Mouse (Mus musculus): ENCODE results near the gene St5. TPM values are rescaled to one million over a fixed set of nuclear protein-coding genes. Genes with fewer than 3 reads are reported as not detected.

Gene St5
- polyA plus RNA-seq, 1 experiment, result 44.8 TPM

DNA sequence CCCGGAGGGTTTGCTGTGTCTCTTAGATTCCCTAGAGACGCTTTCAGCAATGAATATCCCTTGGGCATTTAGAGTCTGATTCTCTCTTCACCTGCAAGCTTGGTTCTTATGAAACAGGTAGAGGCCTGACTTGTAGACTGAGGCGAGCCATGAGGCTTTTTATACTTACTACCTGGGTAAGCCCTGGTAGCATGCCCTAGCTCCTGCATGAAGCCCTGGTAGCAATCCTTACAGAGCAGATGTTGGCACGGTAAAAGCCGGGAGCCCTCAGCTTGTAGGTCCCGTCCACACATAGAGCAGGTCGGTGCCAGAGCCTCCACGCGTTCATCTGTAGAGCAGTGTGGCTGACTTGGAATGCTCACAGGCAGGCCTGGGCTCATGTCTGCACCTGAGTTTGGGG lies 195.8 kb downstream of the St5 start:
- TF ChIP-seq CTCF (IDR thresholded peaks at IDR 0.05; ENCODE audit: borderline replicate concordance, insufficient read depth, low read depth, low read length) (no peak), POLR2A (IDR thresholded peaks at IDR 0.05; ENCODE audit: borderline replicate concordance, insufficient read depth, low read length) (no peak)
- no peak for DNase-seq
- Histone ChIP-seq H3K4me1 (ENCODE audit: control insufficient read depth, insufficient read depth, low read length) (no peaks in the 10 kb centered on the region; the same call in 1 of the 2 replicates), H3K27ac (ENCODE audit: insufficient read depth, low read length) (no peak overlapping the region), H3K27me3 (ENCODE audit: control insufficient read depth, insufficient read depth, low read length) (no peaks in the 10 kb centered on the region), H3K4me3 (replicated peaks; ENCODE audit: insufficient read depth, low read depth, low read length) (no peak overlapping the region)
- 44% methylated on average over 9 of the region's 9 CpGs for WGBS

DNA sequence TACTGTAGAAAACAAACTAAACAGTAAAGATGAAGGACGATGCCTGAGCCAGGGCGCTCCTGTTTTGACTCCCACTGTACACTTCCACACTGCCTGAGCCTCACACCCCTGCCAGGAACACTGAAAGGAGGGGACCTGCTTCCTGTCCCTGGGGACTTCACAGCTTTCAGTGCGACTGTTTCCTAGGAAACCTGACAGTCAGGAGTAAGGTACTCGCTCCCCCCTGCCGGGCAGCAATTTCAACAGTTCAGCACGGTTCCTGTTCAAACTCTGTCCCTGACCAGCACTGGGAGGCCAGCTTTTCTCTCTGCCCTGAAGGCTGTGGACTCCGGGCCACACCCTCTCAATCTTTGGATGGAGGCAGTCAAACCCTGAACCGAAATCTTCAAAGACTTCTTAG lies 196.3 kb downstream of the St5 start:
- H3K4me3 ChIP-seq (replicated peaks; ENCODE audit: insufficient read depth, low read depth, low read length), result no peak overlapping the region
- 18% methylated on average over 8 of the region's 8 CpGs for WGBS
- no peaks in the 10 kb centered on the region for H3K27me3 ChIP-seq (ENCODE audit: control insufficient read depth, insufficient read depth, low read length)
- TF ChIP-seq POLR2A (IDR thresholded peaks at IDR 0.05; ENCODE audit: borderline replicate concordance, insufficient read depth, low read length) (no peak), CTCF (IDR thresholded peaks at IDR 0.05; ENCODE audit: borderline replicate concordance, insufficient read depth, low read depth, low read length) (no peak)
- DNase-seq, result no peak
- no peaks in the 10 kb centered on the region; the same call in 1 of the 2 replicates for H3K4me1 ChIP-seq (ENCODE audit: control insufficient read depth, insufficient read depth, low read length)
- no peak overlapping the region for H3K27ac ChIP-seq (ENCODE audit: insufficient read depth, low read length)

DNA sequence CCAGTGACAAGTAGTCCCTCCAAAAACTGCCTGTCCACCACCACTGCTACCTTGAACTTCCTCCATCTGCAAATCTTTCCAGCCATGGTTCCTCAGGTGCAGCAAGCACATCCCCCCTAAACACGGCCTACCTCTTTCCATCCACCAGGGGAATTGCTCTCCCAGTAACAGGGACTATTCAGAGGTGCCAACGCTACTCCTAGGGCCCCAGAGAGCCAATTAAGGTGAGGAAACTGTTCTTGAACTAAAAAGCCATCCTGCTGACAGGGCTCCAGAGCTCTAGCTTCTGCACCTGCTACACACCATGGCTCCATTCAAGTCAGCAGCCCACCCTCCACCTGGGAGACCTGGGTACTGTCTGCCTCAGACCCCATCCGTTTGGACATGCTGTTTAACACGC lies 205.9 kb downstream of the St5 start:
- H3K27me3 ChIP-seq (ENCODE audit: control insufficient read depth, insufficient read depth, low read length), result no peaks in the 10 kb centered on the region
- TF ChIP-seq CTCF (IDR thresholded peaks at IDR 0.05; ENCODE audit: borderline replicate concordance, insufficient read depth, low read depth, low read length) (no peak), POLR2A (IDR thresholded peaks at IDR 0.05; ENCODE audit: borderline replicate concordance, insufficient read depth, low read length) (no peak)
- 0 out of 2 replicates have a peak, but pooled peaks cover 2% of the 10 kb centered on the region for H3K4me1 ChIP-seq (ENCODE audit: control insufficient read depth, insufficient read depth, low read length)
- 62% methylated on average over 4 of the region's 4 CpGs for WGBS
- no peak overlapping the region for H3K27ac ChIP-seq (ENCODE audit: insufficient read depth, low read length)
- DNase-seq, result no peak
- H3K4me3 ChIP-seq (replicated peaks; ENCODE audit: insufficient read depth, low read depth, low read length), result no peak overlapping the region

DNA sequence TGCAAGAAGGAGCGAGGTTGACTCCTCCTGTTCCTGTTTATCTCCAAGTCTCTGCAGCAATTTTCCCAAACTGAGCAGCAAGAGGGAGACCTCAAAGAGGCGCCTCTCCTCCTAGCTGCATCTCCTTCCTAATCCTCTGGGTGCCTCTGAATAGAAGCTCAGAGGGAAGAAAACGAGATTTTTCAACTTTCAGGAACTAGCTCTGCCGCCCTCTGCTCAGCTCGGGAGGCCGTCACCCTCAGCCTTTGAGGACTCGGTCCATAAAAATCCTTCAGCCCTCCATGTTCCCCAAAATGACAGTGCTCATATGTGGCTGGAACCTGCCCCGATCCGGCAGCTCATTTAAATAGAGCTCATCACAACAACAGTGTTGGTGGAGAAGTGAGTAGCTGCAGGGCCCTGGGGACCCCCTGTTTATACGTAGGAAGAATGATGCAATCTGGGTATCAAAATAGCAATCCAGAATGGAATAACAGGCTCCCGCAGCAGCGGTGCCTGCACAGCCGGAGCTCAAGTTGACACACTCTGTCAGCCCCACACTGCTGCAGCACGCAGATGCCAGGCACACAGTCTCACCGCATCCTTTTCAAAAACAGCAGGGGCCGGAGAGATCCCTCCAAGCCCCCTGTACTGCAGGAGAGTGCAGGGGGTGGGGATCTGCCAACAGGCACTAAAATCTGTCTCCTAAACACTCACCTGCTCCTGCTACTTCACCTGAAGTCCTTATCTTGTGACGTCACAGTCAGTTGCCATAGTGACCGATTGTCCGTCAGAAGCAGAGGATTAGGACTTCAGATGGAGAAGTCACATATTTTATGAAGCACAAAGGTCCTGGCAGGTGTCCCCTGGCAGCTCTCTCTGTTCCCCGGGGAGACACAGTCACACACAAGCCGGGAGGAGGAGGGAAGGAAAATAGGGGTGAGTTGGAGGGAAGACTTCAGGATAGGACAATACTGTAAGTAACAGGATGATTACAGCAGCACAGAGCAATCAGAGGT lies 209.8 kb downstream of the St5 start:
- 7% methylated on average over 21 of the region's 21 CpGs for WGBS
- peak overlapping the region; percentile 66 for H3K4me3 ChIP-seq (replicated peaks; ENCODE audit: insufficient read depth, low read depth, low read length)
- peak; percentile 74 to 77 for DNase-seq
- 0 out of 2 replicates have a peak, but pooled peaks have one; percentile 3 for TF ChIP-seq CTCF (IDR thresholded peaks at IDR 0.05; ENCODE audit: borderline replicate concordance, insufficient read depth, low read depth, low read length)
- TF ChIP-seq POLR2A (IDR thresholded peaks at IDR 0.05; ENCODE audit: borderline replicate concordance, insufficient read depth, low read length), result no peak; the same call in 1 of the 2 replicates
- peaks cover 6% of the 10 kb centered on the region; the same call in 1 of the 2 replicates for H3K4me1 ChIP-seq (ENCODE audit: control insufficient read depth, insufficient read depth, low read length)
- H3K27ac ChIP-seq (ENCODE audit: insufficient read depth, low read length), result peak overlapping the region; percentile 38
- H3K27me3 ChIP-seq (ENCODE audit: control insufficient read depth, insufficient read depth, low read length), result no peaks in the 10 kb centered on the region

DNA sequence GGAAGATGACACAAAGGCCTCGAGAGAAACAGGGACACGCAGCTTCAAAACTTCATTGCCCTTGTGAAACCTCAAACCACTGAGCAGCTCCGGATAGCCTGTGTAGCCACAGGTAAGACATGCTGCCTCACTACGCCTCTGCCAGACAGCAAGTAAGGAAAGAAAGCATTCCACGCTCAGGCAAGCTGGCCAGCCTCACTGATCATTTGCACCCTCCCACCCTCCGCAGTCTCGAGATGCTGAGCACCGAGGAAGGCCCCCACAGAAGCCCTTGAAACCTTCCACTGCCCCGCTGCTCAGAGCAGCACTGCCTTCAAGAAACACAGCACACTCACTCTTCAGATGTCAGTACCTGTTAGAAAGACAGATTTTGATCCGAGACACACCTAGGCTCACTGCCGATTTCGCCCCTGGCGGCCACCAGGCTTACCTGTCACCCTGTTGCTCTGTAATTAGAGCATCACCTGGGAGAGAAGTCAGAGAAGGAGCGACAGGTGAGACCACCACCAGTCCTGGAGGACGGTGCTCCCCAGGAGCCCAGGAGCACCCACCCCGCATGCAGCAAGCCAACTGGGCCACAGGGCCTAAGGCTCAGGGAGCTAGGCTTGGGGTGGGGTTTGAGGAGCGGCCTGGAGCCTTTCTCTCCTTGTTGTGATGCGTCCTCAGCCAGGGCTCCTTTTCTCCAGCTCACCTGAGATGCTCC lies 210.6 kb downstream of the St5 start:
- peak overlapping the region; percentile 66 for H3K4me3 ChIP-seq (replicated peaks; ENCODE audit: insufficient read depth, low read depth, low read length)
- no peaks in the 10 kb centered on the region for H3K27me3 ChIP-seq (ENCODE audit: control insufficient read depth, insufficient read depth, low read length)
- H3K4me1 ChIP-seq (ENCODE audit: control insufficient read depth, insufficient read depth, low read length), result peaks cover 6% of the 10 kb centered on the region; the same call in 1 of the 2 replicates
- WGBS, result 69% methylated on average over 18 of the region's 18 CpGs
- TF ChIP-seq CTCF (IDR thresholded peaks at IDR 0.05; ENCODE audit: borderline replicate concordance, insufficient read depth, low read depth, low read length), result no peak
- peak overlapping the region; percentile 38 for H3K27ac ChIP-seq (ENCODE audit: insufficient read depth, low read length)
- peak; percentile 26 to 54 for DNase-seq

DNA sequence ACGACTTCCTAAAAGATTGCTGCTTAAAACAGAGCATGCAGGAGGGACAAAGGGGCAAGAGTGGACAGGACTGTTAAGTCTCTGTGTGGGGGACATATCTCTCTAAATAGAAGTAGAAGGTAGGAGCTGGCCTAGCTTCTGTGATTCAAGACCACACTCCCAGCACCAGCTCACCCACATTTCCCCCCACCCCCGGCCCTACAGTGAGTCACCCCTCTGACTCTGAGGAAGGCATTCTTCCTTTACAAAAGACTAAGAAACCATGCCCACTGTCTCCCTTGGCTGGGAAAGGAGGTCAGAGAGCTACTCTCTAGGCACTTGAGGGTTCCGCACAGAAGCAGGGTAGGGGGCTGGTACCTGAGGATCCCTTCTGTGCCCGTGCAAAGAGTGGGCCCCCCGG lies 219.2 kb downstream of the St5 start:
- Histone ChIP-seq H3K4me3 (replicated peaks; ENCODE audit: insufficient read depth, low read depth, low read length) (no peak overlapping the region), H3K4me1 (ENCODE audit: control insufficient read depth, insufficient read depth, low read length) (no peaks in the 10 kb centered on the region), H3K27me3 (ENCODE audit: control insufficient read depth, insufficient read depth, low read length) (no peaks in the 10 kb centered on the region), H3K27ac (ENCODE audit: insufficient read depth, low read length) (no peak overlapping the region)
- WGBS, result 65% methylated on average over 5 of the region's 5 CpGs
- no peak for DNase-seq
- TF ChIP-seq POLR2A (IDR thresholded peaks at IDR 0.05; ENCODE audit: borderline replicate concordance, insufficient read depth, low read length), result no peak
- TF ChIP-seq CTCF (IDR thresholded peaks at IDR 0.05; ENCODE audit: borderline replicate concordance, insufficient read depth, low read depth, low read length), result no peak

DNA sequence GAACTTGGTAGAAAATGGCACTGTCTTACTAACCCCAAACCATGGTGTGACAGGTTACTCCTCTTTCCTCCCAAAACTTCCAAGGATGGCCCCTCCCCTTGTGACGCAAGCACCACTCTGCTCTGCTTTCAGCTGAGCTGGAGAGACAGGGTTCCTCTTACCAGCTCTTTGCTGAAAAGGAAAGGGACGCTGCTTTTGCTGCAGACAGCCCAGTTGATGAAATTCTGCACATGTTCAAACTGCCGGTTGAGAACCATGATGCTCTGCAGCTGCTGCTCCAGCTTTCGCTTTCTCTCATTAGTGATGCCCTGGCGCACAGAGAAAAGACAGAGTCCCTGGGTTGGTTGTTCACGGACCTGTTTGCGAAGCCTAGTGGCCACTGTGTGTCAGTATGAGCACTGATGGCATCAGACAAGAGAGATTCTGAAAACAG lies 222.6 kb downstream of the St5 start:
- Histone ChIP-seq H3K4me1 (ENCODE audit: control insufficient read depth, insufficient read depth, low read length) (no peaks in the 10 kb centered on the region), H3K27ac (ENCODE audit: insufficient read depth, low read length) (no peak overlapping the region), H3K27me3 (ENCODE audit: control insufficient read depth, insufficient read depth, low read length) (no peaks in the 10 kb centered on the region), H3K4me3 (replicated peaks; ENCODE audit: insufficient read depth, low read depth, low read length) (no peak overlapping the region)
- WGBS, result 25% methylated on average over 7 of the region's 7 CpGs
- DNase-seq, result no peak
- TF ChIP-seq POLR2A (IDR thresholded peaks at IDR 0.05; ENCODE audit: borderline replicate concordance, insufficient read depth, low read length), result no peak

Data from cerebellum, adult 2 months (tissue).